Mouse (Mus musculus) urinary bladder, postnatal 25 days (tissue): ENCODE data around the gene Cd109.

Experiments used
- DNase-seq: peaks from one replicate; pipeline ENCODE4 v3.0.0; 2022; ENCODE audit warnings: low spot score

Cd109 gene

GRCm38 (mm10) chr9:78646008-78646777 is 30.8 kb downstream of the Cd109 start:
- DNase-seq: peak; percentile 65

GRCm38 (mm10) chr9:78648641-78649040 is 33.3 kb downstream of the Cd109 start:
- no peak for DNase-seq

- DNase-seq: no peak
Observed at GRCm38 (mm10) chr9:78649398-78649797, 34.1 kb downstream of the Cd109 start.

- DNase-seq: no peak
Observed at GRCm38 (mm10) chr9:78657564-78657963, 42.2 kb downstream of the Cd109 start.

- DNase-seq: no peak
Observed at GRCm38 (mm10) chr9:78671446-78671985, 56.2 kb downstream of the Cd109 start.

GRCm38 (mm10) chr9:78700691-78701090 is 85.3 kb downstream of the Cd109 start:
- DNase-seq: peak; percentile 69

GRCm38 (mm10) chr9:78702509-78703239 is 87.3 kb downstream of the Cd109 start:
- no peak for DNase-seq

- DNase-seq: no peak
Observed at GRCm38 (mm10) chr9:78720888-78721798, 105.8 kb downstream of the Cd109 start.

GRCm38 (mm10) chr9:78731931-78732330 is 116.6 kb downstream of the Cd109 start:
- DNase-seq: no peak

GRCm38 (mm10) chr9:78735519-78735918 is 120.2 kb downstream of the Cd109 start:
- DNase-seq: no peak

GRCm38 (mm10) chr9:78742012-78742411 is 126.7 kb downstream of the Cd109 start:
- DNase-seq: no peak

GRCm38 (mm10) chr9:78750246-78750645 is 134.9 kb downstream of the Cd109 start:
- DNase-seq: peak; percentile 17
